Mouse (Mus musculus) heart, embryonic 13.5 days (tissue): ENCODE measurements around the gene Lrrc28. TPM values are rescaled to one million over a fixed set of nuclear protein-coding genes. Genes with fewer than 3 reads are reported as not detected.

ENCODE experiments used
- ATAC-seq: fragments of 200-750 bp; cut with Nextera tagmentation; 2 replicates; pipeline ENCODE4 v1.8.0; 2017; ENCODE audit warnings: moderate TSS enrichment; ENCODE audit not compliant: insufficient number of reproducible peaks, low FRiP score, low TSS enrichment; ENCODE audit errors: extremely low read depth
- H3K27ac ChIP-seq: fragments of 300-500 bp; sonication (generic); replicated peaks from 2 replicates; pipeline ENCODE4 v1.5.1; 2015; ENCODE audit warnings: moderate library complexity, mild to moderate bottlenecking, inconsistent platforms
- H3K27me3 ChIP-seq: fragments of 300-500 bp; sonication (generic); replicated peaks from 2 replicates; pipeline ENCODE4 v1.6.1; 2015; ENCODE audit warnings: mild to moderate bottlenecking, inconsistent platforms
- H3K36me3 ChIP-seq: fragments of 300-500 bp; sonication (generic); 2 replicates; pipeline ENCODE4 v1.6.1; 2015; ENCODE audit warnings: mild to moderate bottlenecking, inconsistent platforms
- H3K4me1 ChIP-seq: fragments of 300-500 bp; sonication (generic); 2 replicates; pipeline ENCODE4 v1.6.1; 2015; ENCODE audit warnings: inconsistent platforms
- H3K4me2 ChIP-seq: fragments of 300-500 bp; sonication (generic); 2 replicates; pipeline ENCODE4 v1.6.1; 2015; ENCODE audit warnings: inconsistent platforms, mild to moderate bottlenecking, moderate library complexity
- H3K4me3 ChIP-seq: fragments of 300-500 bp; sonication (generic); 2 replicates; pipeline ENCODE4 v1.5.1; 2015; ENCODE audit warnings: moderate library complexity, mild to moderate bottlenecking, inconsistent platforms
- H3K9ac ChIP-seq: fragments of 300-500 bp; sonication (generic); 2 replicates; pipeline ENCODE4 v1.6.1; 2015; ENCODE audit warnings: inconsistent platforms, mild to moderate bottlenecking, moderate library complexity
- H3K9me3 ChIP-seq: fragments of 300-500 bp; sonication (generic); 2 replicates; pipeline ENCODE4 v1.6.1; 2016; ENCODE audit warnings: inconsistent platforms
- WGBS: fragments of 180-500 bp; shearing (Covaris S2); methylation state at CpG from one replicate; pipeline ENCODE4 v1.1.7; 2015; ENCODE audit warnings: mixed read lengths; 5-methylcytosine and 5-hydroxymethylcytosine counted together
- polyA plus RNA-seq: library from polyadenylated mRNA; unstranded; fragments of >200 nt; fragmentation: Nextera tagmentation; extraction: Ambion mirVana; gene quantifications from 2 replicates; pipeline ENCODE4 v1.2.1, GENCODE M21; 2015

The Lrrc28 gene
- polyA plus RNA-seq, 1 experiment from 2014 or later = 8.7 TPM

DNA sequence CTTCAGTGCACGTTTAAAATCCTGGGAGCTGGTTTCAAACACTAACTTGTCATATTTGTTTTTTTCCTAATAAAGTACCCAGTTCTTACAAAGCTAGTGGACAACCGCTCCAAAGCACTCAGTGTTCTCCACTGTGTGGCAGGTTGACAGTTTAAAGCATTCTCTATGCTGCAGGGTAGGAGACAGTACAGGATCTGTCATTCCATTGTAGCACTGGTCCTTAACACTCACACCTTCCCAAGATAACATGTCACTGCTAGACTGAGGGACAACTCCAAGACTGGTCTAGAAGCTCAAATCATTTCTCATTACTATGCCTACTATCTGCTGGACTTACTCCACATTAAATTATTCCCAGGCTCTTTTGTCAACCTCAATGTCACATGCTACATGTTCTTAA, 90.2 kb downstream of the Lrrc28 start:
- H3K4me1 ChIP-seq = peaks cover 48% of the 10 kb centered on the region
- H3K36me3 ChIP-seq = no peaks in the 10 kb centered on the region
- H3K4me3 ChIP-seq = no peak overlapping the region
- H3K9ac ChIP-seq = no peak overlapping the region
- H3K27me3 ChIP-seq = no peaks in the 10 kb centered on the region
- H3K27ac ChIP-seq = peak overlapping the region; percentile 85
- H3K4me2 ChIP-seq = no peak overlapping the region
- ATAC-seq = no peak
- WGBS = 38% methylated on average over 2 of the region's 2 CpGs
- no peaks in the 10 kb centered on the region for H3K9me3 ChIP-seq

DNA sequence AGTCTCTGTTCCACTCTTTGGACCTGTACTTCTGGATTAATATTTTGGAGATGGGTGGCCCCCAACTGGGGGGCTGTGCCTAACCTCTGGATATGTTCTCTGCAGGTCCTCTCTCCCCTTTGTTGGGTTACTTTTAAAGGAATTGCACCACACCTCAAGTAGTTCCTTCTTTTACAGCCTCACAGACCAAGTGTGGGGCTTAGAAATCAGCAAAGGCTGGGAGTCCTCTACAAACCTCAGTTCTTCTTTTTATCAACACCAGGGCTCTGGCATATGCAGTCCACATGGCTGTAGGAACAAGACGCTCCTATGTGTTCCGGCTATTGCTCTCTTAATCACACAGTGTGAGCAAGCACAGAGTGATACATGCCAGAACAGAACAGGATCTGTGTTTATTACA, 93.8 kb downstream of the Lrrc28 start:
- Histone ChIP-seq H3K27me3 (no peaks in the 10 kb centered on the region), H3K9me3 (no peaks in the 10 kb centered on the region), H3K4me3 (no peak overlapping the region), H3K36me3 (no peaks in the 10 kb centered on the region), H3K4me2 (no peak overlapping the region), H3K9ac (no peak overlapping the region), H3K4me1 (peaks cover 46% of the 10 kb centered on the region), H3K27ac (no peak overlapping the region)
- ATAC-seq = no peak
- WGBS = 70% methylated on average over 2 of the region's 2 CpGs

DNA sequence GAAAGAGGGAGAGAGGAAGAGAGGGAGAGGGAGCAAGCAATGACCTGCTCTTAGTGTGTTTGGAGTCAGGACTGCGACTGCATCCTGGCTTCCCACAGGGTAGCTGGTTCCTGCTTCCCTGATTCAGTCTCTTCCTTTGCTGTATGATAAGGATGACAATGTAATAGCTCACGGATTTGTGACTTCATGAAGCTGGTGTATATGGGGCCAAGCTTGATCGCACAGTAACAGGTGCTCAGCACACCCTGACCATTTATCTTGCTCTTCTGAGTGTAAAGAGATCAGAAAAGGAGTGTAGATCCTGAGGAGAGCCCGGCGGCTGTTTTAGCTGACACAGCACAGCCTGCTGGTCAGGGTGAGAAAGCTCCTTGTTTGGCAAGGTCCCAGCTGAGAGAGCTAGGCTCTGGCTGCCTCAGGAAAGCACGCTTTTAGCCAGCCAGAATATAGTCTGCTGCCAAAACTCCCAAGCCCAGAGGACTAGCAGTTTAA, 96.0 kb downstream of the Lrrc28 start:
- Histone ChIP-seq H3K4me3 (no peak overlapping the region), H3K27ac (peak overlapping the region; percentile 20; the same call in 1 of the 2 replicates), H3K27me3 (no peaks in the 10 kb centered on the region), H3K9me3 (no peaks in the 10 kb centered on the region), H3K4me2 (peak overlapping the region; percentile 19; the same call in 1 of the 2 replicates), H3K36me3 (peaks cover 8% of the 10 kb centered on the region), H3K9ac (no peak overlapping the region), H3K4me1 (peaks cover 26% of the 10 kb centered on the region)
- peak; percentile 25; the same call in 1 of the 2 replicates for ATAC-seq
- 15% methylated on average over 6 of the region's 6 CpGs for WGBS

DNA sequence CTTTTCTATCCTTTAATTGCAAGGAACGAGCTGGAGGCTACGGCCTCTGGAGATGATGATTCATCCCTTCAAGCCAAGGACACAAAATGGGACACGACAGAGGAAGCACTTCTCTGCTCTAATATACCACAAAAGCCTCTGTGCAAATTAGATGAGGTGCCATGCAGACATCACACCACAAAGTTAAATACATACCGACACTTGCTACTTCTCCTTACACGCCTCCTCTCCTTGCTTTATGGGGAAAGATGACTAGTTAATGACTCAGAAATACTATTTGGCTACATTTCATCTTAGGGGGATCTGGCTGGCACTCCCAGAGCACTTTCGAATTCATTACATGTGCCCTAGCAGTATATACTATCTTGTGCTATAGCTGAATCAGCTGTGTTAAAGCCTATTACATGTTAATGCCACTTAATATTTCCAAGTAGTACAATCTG, 96.4 kb downstream of the Lrrc28 start:
- H3K9me3 ChIP-seq = no peaks in the 10 kb centered on the region
- no peak for ATAC-seq
- 76% methylated on average over 6 of the region's 6 CpGs for WGBS
- H3K4me1 ChIP-seq = peaks cover 27% of the 10 kb centered on the region
- peaks cover 8% of the 10 kb centered on the region for H3K36me3 ChIP-seq
- H3K27ac ChIP-seq = peak overlapping the region; percentile 20; the same call in 1 of the 2 replicates
- H3K4me3 ChIP-seq = no peak overlapping the region
- H3K9ac ChIP-seq = no peak overlapping the region
- H3K27me3 ChIP-seq = no peaks in the 10 kb centered on the region
- H3K4me2 ChIP-seq = no peak overlapping the region

DNA sequence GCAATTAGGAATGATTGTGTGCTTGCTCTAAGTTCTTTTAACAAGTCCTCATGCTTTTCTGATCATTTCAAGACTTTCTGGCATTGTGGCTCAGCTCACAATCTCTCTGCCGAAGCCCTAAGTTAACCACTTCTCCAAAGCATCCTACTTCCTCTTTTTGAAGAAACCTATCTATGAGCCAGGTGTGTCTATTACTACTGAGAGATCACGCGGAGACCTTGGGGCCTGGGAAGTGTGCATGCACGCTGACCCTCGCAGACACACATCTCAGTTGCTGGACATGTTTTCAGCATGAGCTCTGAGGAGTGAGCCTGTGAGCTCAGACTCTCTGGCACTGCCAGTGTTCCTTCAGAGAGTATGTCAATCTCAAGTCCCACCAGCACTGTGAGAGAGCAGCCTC, 98.8 kb downstream of the Lrrc28 start:
- Histone ChIP-seq H3K27ac (no peak overlapping the region), H3K36me3 (peaks cover 8% of the 10 kb centered on the region), H3K4me3 (no peak overlapping the region), H3K9me3 (no peaks in the 10 kb centered on the region), H3K4me2 (no peak overlapping the region), H3K9ac (no peak overlapping the region), H3K4me1 (peaks cover 27% of the 10 kb centered on the region), H3K27me3 (no peaks in the 10 kb centered on the region)
- 77% methylated on average over 5 of the region's 5 CpGs for WGBS
- no peak for ATAC-seq

DNA sequence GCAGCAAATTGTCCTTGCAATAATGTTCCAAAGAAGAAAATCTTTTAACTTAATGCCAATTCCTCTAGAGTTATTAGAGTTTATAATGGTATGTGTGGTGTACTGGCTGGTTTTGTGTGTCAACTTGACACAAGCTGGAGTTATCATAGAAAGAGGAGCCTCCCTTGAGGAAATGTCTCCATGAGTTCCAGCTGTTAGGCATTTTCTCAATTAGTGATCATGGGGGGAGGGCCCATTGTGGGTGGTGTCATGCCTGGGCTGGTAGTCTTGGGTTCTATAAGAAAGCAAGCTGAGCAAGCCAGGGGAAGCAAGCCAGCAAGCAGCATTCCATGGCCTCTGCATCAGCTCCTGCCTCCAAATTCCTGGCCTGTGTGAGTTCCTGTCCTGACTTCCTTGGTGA, 100.5 kb downstream of the Lrrc28 start:
- peaks cover 21% of the 10 kb centered on the region for H3K4me1 ChIP-seq
- H3K9ac ChIP-seq = no peak overlapping the region
- H3K4me3 ChIP-seq = no peak overlapping the region
- peaks cover 8% of the 10 kb centered on the region for H3K36me3 ChIP-seq
- H3K27me3 ChIP-seq = no peaks in the 10 kb centered on the region
- no peak overlapping the region for H3K4me2 ChIP-seq
- H3K9me3 ChIP-seq = no peaks in the 10 kb centered on the region
- no peak overlapping the region for H3K27ac ChIP-seq
- ATAC-seq = no peak

DNA sequence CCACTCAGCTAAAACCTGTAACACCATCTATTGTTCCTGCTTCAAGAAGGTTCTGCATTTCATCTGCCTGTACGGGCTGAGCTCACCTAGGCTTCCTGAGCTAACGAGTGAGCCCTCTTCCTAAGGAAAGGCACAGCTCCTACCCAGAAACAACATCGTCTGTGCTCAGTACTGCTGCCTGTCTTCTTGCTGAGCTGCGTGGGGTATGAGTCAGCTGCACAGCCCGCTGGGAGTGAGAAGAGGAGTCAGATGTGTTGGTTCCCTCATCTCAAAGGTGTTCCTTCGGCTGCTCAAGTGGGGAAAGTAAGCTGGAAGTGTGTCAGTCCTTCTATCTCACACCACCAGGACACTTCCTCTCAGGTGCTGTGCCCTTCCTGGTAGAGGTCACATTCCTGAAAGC, 101.4 kb downstream of the Lrrc28 start:
- Histone ChIP-seq H3K36me3 (peaks cover 8% of the 10 kb centered on the region), H3K4me2 (no peak overlapping the region), H3K27ac (no peak overlapping the region), H3K4me1 (peaks cover 11% of the 10 kb centered on the region), H3K4me3 (no peak overlapping the region), H3K9me3 (no peaks in the 10 kb centered on the region), H3K27me3 (no peaks in the 10 kb centered on the region), H3K9ac (no peak overlapping the region)
- WGBS = 73% methylated on average over 6 of the region's 6 CpGs
- ATAC-seq = no peak

DNA sequence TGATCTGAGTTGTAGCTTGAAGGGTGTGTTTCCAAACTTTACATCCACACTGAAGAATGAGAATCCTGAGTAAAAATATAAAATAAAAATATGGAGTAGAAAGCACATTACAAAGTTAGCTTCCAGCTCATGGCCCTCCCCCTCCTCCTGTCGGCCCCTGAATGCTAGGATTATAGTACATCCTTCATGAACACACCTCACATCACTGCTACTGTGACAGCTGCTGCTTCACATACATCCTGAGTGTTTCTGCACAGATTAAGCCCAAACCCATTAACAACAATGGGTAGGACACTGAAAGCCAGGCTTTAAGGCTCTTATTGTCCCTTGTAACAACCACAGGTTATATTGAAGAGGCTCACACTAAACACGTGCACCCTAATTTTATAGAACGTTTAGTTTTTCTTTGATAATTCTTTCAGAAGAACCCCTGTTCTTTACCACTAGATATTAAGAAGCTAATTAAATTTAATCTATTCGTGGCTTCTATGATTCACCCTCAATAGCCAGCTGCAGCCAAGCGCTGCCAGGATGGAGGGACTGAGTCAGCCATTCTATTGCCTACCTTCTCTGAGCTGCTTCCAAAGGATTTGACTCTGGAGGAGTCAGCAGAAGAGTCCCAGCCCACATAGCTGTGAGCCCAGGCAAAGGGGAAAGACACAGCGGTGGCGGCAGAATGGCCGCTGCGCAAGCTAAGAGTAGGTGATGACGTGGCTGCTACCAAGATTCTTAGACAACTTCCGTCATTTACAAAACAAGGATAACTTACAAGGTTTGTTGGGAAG, 108.3 kb downstream of the Lrrc28 start:
- no peak for ATAC-seq
- Histone ChIP-seq H3K9ac (no peak overlapping the region), H3K27ac (no peak overlapping the region), H3K4me2 (no peak overlapping the region), H3K4me3 (no peak overlapping the region), H3K9me3 (no peaks in the 10 kb centered on the region), H3K4me1 (peaks cover 19% of the 10 kb centered on the region), H3K36me3 (no peaks in the 10 kb centered on the region), H3K27me3 (no peaks in the 10 kb centered on the region)
- WGBS = 81% methylated on average over 11 of the region's 11 CpGs

DNA sequence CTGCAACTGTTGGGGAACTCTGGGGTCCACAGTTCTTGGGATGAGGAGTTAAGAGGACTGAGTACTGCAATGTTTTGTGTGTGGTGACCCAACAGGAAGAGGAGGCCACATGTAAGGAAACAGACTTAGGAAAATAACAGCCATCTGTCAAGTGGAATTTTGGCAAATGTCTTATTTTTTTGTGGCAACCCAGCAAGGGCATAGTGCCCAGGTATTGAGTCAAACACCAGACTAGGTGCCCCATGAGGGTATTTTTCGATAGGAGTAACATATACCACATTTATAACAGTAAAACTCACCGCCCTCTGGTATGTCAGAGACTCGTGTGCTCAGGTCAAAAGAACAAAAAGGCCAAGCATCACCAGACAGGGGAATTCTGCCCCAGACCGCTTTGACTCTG, 109.1 kb downstream of the Lrrc28 start:
- H3K9ac ChIP-seq = no peak overlapping the region
- ATAC-seq = no peak
- no peaks in the 10 kb centered on the region for H3K9me3 ChIP-seq
- H3K36me3 ChIP-seq = no peaks in the 10 kb centered on the region
- peaks cover 27% of the 10 kb centered on the region for H3K4me1 ChIP-seq
- 74% methylated on average over 4 of the region's 4 CpGs for WGBS
- H3K4me2 ChIP-seq = no peak overlapping the region
- no peak overlapping the region for H3K4me3 ChIP-seq
- no peaks in the 10 kb centered on the region for H3K27me3 ChIP-seq
- H3K27ac ChIP-seq = no peak overlapping the region

DNA sequence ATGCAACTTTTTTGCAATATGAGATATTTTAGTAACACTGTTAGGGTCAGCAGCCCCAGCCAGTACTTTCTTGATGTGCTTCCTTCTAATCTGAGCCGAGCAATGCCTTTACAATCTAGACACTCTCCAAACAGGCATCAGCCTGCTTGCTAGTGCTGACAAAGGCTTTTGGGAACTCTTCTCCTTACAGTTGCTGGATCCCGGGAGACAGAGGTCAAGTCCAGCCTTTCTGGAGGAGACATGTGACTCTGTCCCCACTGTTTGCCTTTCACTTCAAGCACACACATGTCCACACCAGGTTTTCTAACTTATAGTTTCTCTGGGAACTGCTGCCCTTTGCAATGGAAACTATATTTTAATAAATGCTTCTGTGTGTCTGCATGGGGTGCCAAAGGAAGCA, 114.1 kb downstream of the Lrrc28 start:
- Histone ChIP-seq H3K27ac (peak overlapping the region; percentile 36), H3K27me3 (no peaks in the 10 kb centered on the region), H3K9me3 (no peaks in the 10 kb centered on the region), H3K36me3 (no peaks in the 10 kb centered on the region), H3K9ac (peak overlapping the region; percentile 25; the same call in 1 of the 2 replicates), H3K4me3 (no peak overlapping the region), H3K4me2 (no peak overlapping the region), H3K4me1 (peaks cover 70% of the 10 kb centered on the region)
- ATAC-seq = no peak
- WGBS = 24% methylated on average over 2 of the region's 2 CpGs

DNA sequence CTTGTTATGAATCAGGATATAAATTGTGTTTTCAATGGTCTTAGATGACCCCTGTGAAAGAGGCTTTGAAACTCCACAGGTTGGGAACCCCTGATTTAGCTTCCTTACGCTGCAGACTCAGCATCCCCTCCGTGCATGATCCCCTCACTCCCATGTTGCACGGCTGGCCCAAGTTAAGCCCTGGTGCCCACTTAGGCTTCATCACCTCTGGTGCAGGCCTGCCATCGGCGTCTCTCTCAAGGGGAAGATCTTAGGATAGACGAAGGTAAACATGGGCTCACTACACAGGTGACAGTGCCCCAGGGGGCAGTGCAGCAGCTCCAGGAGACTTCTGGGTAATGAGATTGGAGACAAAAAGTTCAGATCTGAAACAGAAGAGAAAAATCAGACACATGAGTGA, 115.7 kb downstream of the Lrrc28 start:
- H3K9ac ChIP-seq = no peak overlapping the region
- 65% methylated on average over 6 of the region's 6 CpGs for WGBS
- no peaks in the 10 kb centered on the region for H3K36me3 ChIP-seq
- no peaks in the 10 kb centered on the region for H3K27me3 ChIP-seq
- no peak for ATAC-seq
- no peaks in the 10 kb centered on the region for H3K9me3 ChIP-seq
- H3K4me2 ChIP-seq = no peak overlapping the region
- peaks cover 73% of the 10 kb centered on the region for H3K4me1 ChIP-seq
- no peak overlapping the region for H3K4me3 ChIP-seq
- no peak overlapping the region for H3K27ac ChIP-seq

DNA sequence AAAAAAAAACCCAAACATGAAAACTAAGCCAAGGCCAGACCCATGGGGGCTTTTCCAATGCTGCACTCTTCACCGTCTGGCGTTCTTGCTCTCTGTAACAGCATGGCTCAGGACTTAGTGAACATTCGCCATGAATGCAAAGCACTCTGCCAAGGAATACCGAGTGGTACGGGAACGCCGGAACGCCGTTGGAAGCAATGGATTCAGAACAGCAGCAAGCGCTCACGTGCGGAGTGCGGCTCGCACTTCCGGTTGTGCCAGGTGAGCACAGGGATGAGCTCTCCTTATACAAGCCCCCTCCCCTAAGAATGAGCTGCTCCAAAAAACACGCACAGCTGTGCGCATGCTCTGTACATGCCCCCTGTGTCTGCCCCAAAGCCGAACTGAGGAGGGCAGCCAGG, 116.2 kb downstream of the Lrrc28 start:
- WGBS = 88% methylated on average over 18 of the region's 18 CpGs
- ATAC-seq = no peak
- Histone ChIP-seq H3K4me2 (no peak overlapping the region), H3K9me3 (no peaks in the 10 kb centered on the region), H3K36me3 (no peaks in the 10 kb centered on the region), H3K27ac (peak overlapping the region; percentile 76; the same call in 1 of the 2 replicates), H3K4me1 (peaks cover 73% of the 10 kb centered on the region), H3K4me3 (no peak overlapping the region), H3K27me3 (no peaks in the 10 kb centered on the region), H3K9ac (no peak overlapping the region)
